Mouse (Mus musculus): ENCODE results near the gene Thrb. TPM values are rescaled to one million over a fixed set of nuclear protein-coding genes. Genes with fewer than 3 reads are reported as not detected.

Gene Thrb
- total and polyA plus RNA-seq, 2 experiments from 2014 or later: 2.1 to 8.9 TPM

GRCm38 (mm10) chr14:18020636-18021035, 360.6 kb downstream of the Thrb start:
- Histone ChIP-seq H3K9ac (replicated peaks; ENCODE audit: low read length, poor library complexity, severe bottlenecking) (no peak overlapping the region), H3K4me3 (ENCODE audit: low read depth, low read length) (no peak overlapping the region), H3K36me3 (ENCODE audit: insufficient read depth, low read length) (no peaks in the 10 kb centered on the region), H3K4me1 (ENCODE audit: insufficient read depth, low read length) (no peaks in the 10 kb centered on the region), H3K9me3 (ENCODE audit: low read length) (no peaks in the 10 kb centered on the region), H3K27ac (ENCODE audit: low read depth, low read length) (no peak overlapping the region), H3K27me3 (ENCODE audit: insufficient read depth, low read length) (no peaks in the 10 kb centered on the region), H3K4me2 (ENCODE audit: low read depth, low read length, poor library complexity, severe bottlenecking) (no peak overlapping the region)
- no peak for TF ChIP-seq CTCF (IDR thresholded peaks at IDR 0.05)
- 87% methylated on average over 3 of the region's 3 CpGs for WGBS
- ATAC-seq (ENCODE audit: low FRiP score): no peak
- DNase-seq (ENCODE audit: low spot score): peak; percentile 14

DNA sequence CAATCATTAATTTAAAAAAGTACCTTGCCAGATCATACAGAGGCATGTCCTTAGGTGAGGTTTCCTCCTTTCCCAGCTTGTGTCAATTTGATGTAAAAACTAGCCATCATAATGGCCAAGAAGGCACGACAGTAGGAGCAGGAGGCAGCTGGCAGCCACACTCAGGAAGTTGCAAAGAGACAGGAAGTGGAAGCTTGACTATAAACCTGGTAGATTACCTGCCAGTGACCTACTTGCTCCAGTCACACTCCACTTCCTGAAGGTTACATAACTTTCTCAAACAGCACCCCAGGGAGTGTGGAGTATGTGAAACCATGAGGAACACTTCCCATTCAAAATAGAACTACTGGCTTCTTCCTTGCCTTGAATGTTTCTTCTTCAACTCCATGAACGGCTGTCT, 361.7 kb downstream of the Thrb start:
- Histone ChIP-seq H3K4me2 (ENCODE audit: low read depth, low read length, poor library complexity, severe bottlenecking) (no peak overlapping the region), H3K4me1 (ENCODE audit: insufficient read depth, low read length) (no peaks in the 10 kb centered on the region), H3K27ac (ENCODE audit: low read depth, low read length) (no peak overlapping the region), H3K4me3 (ENCODE audit: low read depth, low read length) (no peak overlapping the region), H3K36me3 (ENCODE audit: insufficient read depth, low read length) (no peaks in the 10 kb centered on the region), H3K27me3 (ENCODE audit: insufficient read depth, low read length) (no peaks in the 10 kb centered on the region), H3K9ac (replicated peaks; ENCODE audit: low read length, poor library complexity, severe bottlenecking) (no peak overlapping the region), H3K9me3 (ENCODE audit: low read length) (no peaks in the 10 kb centered on the region)
- DNase-seq (ENCODE audit: low spot score) (no peak), ATAC-seq (ENCODE audit: low FRiP score) (no peak)
- WGBS: 74% methylated on average over 2 of the region's 2 CpGs
- TF ChIP-seq CTCF (IDR thresholded peaks at IDR 0.05): no peak

DNA sequence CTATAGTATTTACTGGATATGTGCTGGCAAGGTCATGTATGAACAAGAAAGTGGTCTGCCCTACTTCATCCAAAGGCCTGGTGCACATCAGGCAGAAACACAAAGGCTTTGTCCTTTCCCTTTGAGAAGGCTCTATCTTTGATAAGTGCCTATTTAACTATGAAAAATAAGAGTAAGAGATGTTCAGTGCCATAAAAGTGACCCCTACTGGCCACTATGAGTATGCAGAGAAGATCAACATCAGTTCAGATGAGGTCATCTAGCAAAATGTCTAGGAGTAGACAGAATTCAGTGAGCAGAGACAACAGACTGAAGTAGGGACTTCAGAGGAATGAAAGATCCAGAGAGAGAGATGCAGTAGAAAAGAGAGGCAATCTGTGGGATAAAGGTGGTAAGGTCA, 362.3 kb downstream of the Thrb start:
- Histone ChIP-seq H3K36me3 (ENCODE audit: insufficient read depth, low read length) (no peaks in the 10 kb centered on the region), H3K4me1 (ENCODE audit: insufficient read depth, low read length) (no peaks in the 10 kb centered on the region), H3K9ac (replicated peaks; ENCODE audit: low read length, poor library complexity, severe bottlenecking) (no peak overlapping the region), H3K27ac (ENCODE audit: low read depth, low read length) (no peak overlapping the region), H3K4me2 (ENCODE audit: low read depth, low read length, poor library complexity, severe bottlenecking) (no peak overlapping the region), H3K27me3 (ENCODE audit: insufficient read depth, low read length) (no peaks in the 10 kb centered on the region), H3K9me3 (ENCODE audit: low read length) (no peaks in the 10 kb centered on the region), H3K4me3 (ENCODE audit: low read depth, low read length) (no peak overlapping the region)
- peak; percentile 40 for TF ChIP-seq CTCF (IDR thresholded peaks at IDR 0.05)
- DNase-seq (ENCODE audit: low spot score): peak; percentile 2
- ATAC-seq (ENCODE audit: low FRiP score): no peak

- no peak for TF ChIP-seq CTCF (IDR thresholded peaks at IDR 0.05)
- no peak for DNase-seq (ENCODE audit: low spot score)
- 84% methylated on average over 1 of the region's 1 CpGs for WGBS
- Histone ChIP-seq H3K9ac (replicated peaks; ENCODE audit: low read length, poor library complexity, severe bottlenecking) (no peak overlapping the region), H3K9me3 (ENCODE audit: low read length) (no peaks in the 10 kb centered on the region), H3K36me3 (ENCODE audit: insufficient read depth, low read length) (no peaks in the 10 kb centered on the region), H3K27me3 (ENCODE audit: insufficient read depth, low read length) (no peaks in the 10 kb centered on the region), H3K4me3 (ENCODE audit: low read depth, low read length) (no peak overlapping the region), H3K4me1 (ENCODE audit: insufficient read depth, low read length) (no peaks in the 10 kb centered on the region), H3K27ac (ENCODE audit: low read depth, low read length) (no peak overlapping the region), H3K4me2 (ENCODE audit: low read depth, low read length, poor library complexity, severe bottlenecking) (no peak overlapping the region)
- ATAC-seq (ENCODE audit: low FRiP score): no peak
Observed at GRCm38 (mm10) chr14:18027867-18028266, 367.8 kb downstream of the Thrb start.

- 66% methylated on average over 2 of the region's 2 CpGs for WGBS
- H3K27me3 ChIP-seq (ENCODE audit: insufficient read depth, low read length): no peaks in the 10 kb centered on the region
- DNase-seq (ENCODE audit: low spot score): no peak
- no peak overlapping the region for H3K27ac ChIP-seq (ENCODE audit: low read depth, low read length)
- TF ChIP-seq CTCF (IDR thresholded peaks at IDR 0.05): no peak
- H3K4me1 ChIP-seq (ENCODE audit: insufficient read depth, low read length): no peaks in the 10 kb centered on the region
- H3K9me3 ChIP-seq (ENCODE audit: low read length): no peaks in the 10 kb centered on the region
- H3K9ac ChIP-seq (replicated peaks; ENCODE audit: low read length, poor library complexity, severe bottlenecking): no peak overlapping the region
- ATAC-seq (ENCODE audit: low FRiP score): no peak
- no peak overlapping the region for H3K4me3 ChIP-seq (ENCODE audit: low read depth, low read length)
- no peak overlapping the region for H3K4me2 ChIP-seq (ENCODE audit: low read depth, low read length, poor library complexity, severe bottlenecking)
- H3K36me3 ChIP-seq (ENCODE audit: insufficient read depth, low read length): no peaks in the 10 kb centered on the region
Observed at GRCm38 (mm10) chr14:18029181-18029932, 369.3 kb downstream of the Thrb start.

DNA sequence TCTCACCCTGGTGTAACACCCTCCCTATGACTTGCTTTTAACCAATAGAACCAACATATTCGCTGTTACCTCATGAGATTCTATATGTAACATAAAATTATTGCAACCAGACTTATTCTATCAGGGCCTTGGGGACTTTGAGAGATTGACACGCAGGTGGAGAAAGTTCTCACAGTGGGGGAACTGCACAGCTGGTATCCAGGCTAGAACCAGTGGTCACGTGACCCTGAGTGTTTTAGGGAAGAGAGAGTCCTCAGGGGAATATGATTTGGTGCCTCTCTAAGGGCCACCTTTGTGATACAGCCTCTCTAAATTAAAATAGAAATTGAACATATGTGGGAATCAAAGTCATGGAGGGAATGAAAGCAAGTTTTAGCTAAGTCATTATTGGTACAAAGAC, 371.9 kb downstream of the Thrb start:
- TF ChIP-seq CTCF (IDR thresholded peaks at IDR 0.05): no peak
- no peak overlapping the region for H3K4me2 ChIP-seq (ENCODE audit: low read depth, low read length, poor library complexity, severe bottlenecking)
- 76% methylated on average over 3 of the region's 3 CpGs for WGBS

More for the DNA sequence above, 371.9 kb downstream of the Thrb start:
- no peak overlapping the region for H3K9ac ChIP-seq (replicated peaks; ENCODE audit: low read length, poor library complexity, severe bottlenecking)
- H3K27ac ChIP-seq (ENCODE audit: low read depth, low read length): no peak overlapping the region
- no peaks in the 10 kb centered on the region for H3K36me3 ChIP-seq (ENCODE audit: insufficient read depth, low read length)
- DNase-seq (ENCODE audit: low spot score): no peak
- no peak overlapping the region for H3K4me3 ChIP-seq (ENCODE audit: low read depth, low read length)
- no peak for ATAC-seq (ENCODE audit: low FRiP score)
- no peaks in the 10 kb centered on the region for H3K9me3 ChIP-seq (ENCODE audit: low read length)
- H3K4me1 ChIP-seq (ENCODE audit: insufficient read depth, low read length): no peaks in the 10 kb centered on the region
- H3K27me3 ChIP-seq (ENCODE audit: insufficient read depth, low read length): no peaks in the 10 kb centered on the region
